Mouse (Mus musculus): ENCODE data around the gene Sumo3. TPM values are rescaled to one million over a fixed set of nuclear protein-coding genes. Genes with fewer than 3 reads are reported as not detected.

The Sumo3 gene
- polyA plus RNA-seq, 1 experiment from 2014 or later: 420 TPM

- no peaks in the 10 kb centered on the region for H3K9me3 ChIP-seq (replicated peaks)
- H3K4me1 ChIP-seq: no peaks in the 10 kb centered on the region
- H3K27ac ChIP-seq: no peak overlapping the region
- no peaks in the 10 kb centered on the region for H3K27me3 ChIP-seq (ENCODE audit: low read depth, poor library complexity, severe bottlenecking)
- 91% methylated on average over 6 of the region's 6 CpGs for WGBS
- no peak for DNase-seq (ENCODE audit: low spot score)
- no peak overlapping the region for H3K4me3 ChIP-seq
- peaks cover 98% of the 10 kb centered on the region for H3K36me3 ChIP-seq
Observed at GRCm38 (mm10) chr10:77638956-77639355, 33.1 kb downstream of the Sumo3 start.

GRCm38 (mm10) chr10:77643160-77643559 is 37.3 kb downstream of the Sumo3 start:
- DNase-seq (ENCODE audit: low spot score): no peak
- H3K27ac ChIP-seq: no peak overlapping the region
- H3K4me1 ChIP-seq: no peaks in the 10 kb centered on the region
- H3K9me3 ChIP-seq (replicated peaks): no peaks in the 10 kb centered on the region
- WGBS: 95% methylated on average over 7 of the region's 7 CpGs
- peaks cover 90% of the 10 kb centered on the region for H3K36me3 ChIP-seq
- no peaks in the 10 kb centered on the region for H3K27me3 ChIP-seq (ENCODE audit: low read depth, poor library complexity, severe bottlenecking)
- H3K4me3 ChIP-seq: no peak overlapping the region

GRCm38 (mm10) chr10:77645571-77645970 is 39.7 kb downstream of the Sumo3 start:
- Histone ChIP-seq H3K4me3 (no peak overlapping the region), H3K27ac (no peak overlapping the region), H3K4me1 (no peaks in the 10 kb centered on the region), H3K36me3 (peaks cover 68% of the 10 kb centered on the region), H3K27me3 (ENCODE audit: low read depth, poor library complexity, severe bottlenecking) (no peaks in the 10 kb centered on the region), H3K9me3 (replicated peaks) (no peaks in the 10 kb centered on the region)
- WGBS: 91% methylated on average over 5 of the region's 5 CpGs
- DNase-seq (ENCODE audit: low spot score): no peak

GRCm38 (mm10) chr10:77647461-77647860 is 41.6 kb downstream of the Sumo3 start:
- H3K4me1 ChIP-seq: no peaks in the 10 kb centered on the region
- no peak for DNase-seq (ENCODE audit: low spot score)
- no peaks in the 10 kb centered on the region for H3K27me3 ChIP-seq (ENCODE audit: low read depth, poor library complexity, severe bottlenecking)
- no peak overlapping the region for H3K4me3 ChIP-seq
- no peak overlapping the region for H3K27ac ChIP-seq
- 73% methylated on average over 1 of the region's 1 CpGs for WGBS
- H3K9me3 ChIP-seq (replicated peaks): no peaks in the 10 kb centered on the region
- peaks cover 49% of the 10 kb centered on the region for H3K36me3 ChIP-seq

GRCm38 (mm10) chr10:77647901-77648300 is 42.0 kb downstream of the Sumo3 start:
- Histone ChIP-seq H3K36me3 (peaks cover 45% of the 10 kb centered on the region), H3K27me3 (ENCODE audit: low read depth, poor library complexity, severe bottlenecking) (no peaks in the 10 kb centered on the region), H3K9me3 (replicated peaks) (no peaks in the 10 kb centered on the region), H3K4me3 (no peak overlapping the region), H3K27ac (no peak overlapping the region), H3K4me1 (no peaks in the 10 kb centered on the region)
- DNase-seq (ENCODE audit: low spot score): no peak
- 85% methylated on average over 8 of the region's 8 CpGs for WGBS

GRCm38 (mm10) chr10:77652046-77652445 is 46.1 kb downstream of the Sumo3 start:
- 90% methylated on average over 9 of the region's 9 CpGs for WGBS
- Histone ChIP-seq H3K4me3 (no peak overlapping the region), H3K36me3 (peaks cover 4% of the 10 kb centered on the region; the same call in 1 of the 2 replicates), H3K9me3 (replicated peaks) (no peaks in the 10 kb centered on the region), H3K4me1 (no peaks in the 10 kb centered on the region), H3K27me3 (ENCODE audit: low read depth, poor library complexity, severe bottlenecking) (no peaks in the 10 kb centered on the region), H3K27ac (no peak overlapping the region)
- no peak for DNase-seq (ENCODE audit: low spot score)

- Histone ChIP-seq H3K36me3 (no peaks in the 10 kb centered on the region), H3K4me1 (0 out of 2 replicates have a peak, but pooled peaks cover 4% of the 10 kb centered on the region)
- 74% methylated on average over 15 of the region's 15 CpGs for WGBS
Observed at GRCm38 (mm10) chr10:77658286-77658994, 52.5 kb downstream of the Sumo3 start.

GRCm38 (mm10) chr10:77663949-77664665 is 58.2 kb downstream of the Sumo3 start:
- 32% methylated on average over 43 of the region's 43 CpGs for WGBS
- peaks cover 24% of the 10 kb centered on the region for H3K27me3 ChIP-seq (ENCODE audit: low read depth, poor library complexity, severe bottlenecking)
- no peaks in the 10 kb centered on the region for H3K36me3 ChIP-seq
- DNase-seq (ENCODE audit: low spot score): peak; percentile 62
- no peaks in the 10 kb centered on the region; the same call in 1 of the 2 replicates for H3K9me3 ChIP-seq (replicated peaks)
- H3K4me1 ChIP-seq: peaks cover 9% of the 10 kb centered on the region
- peak overlapping the region; percentile 30 for H3K4me3 ChIP-seq
- H3K27ac ChIP-seq: peak overlapping the region; percentile 63

More at GRCm38 (mm10) chr10:77658286-77658994, 52.5 kb downstream of the Sumo3 start:
- Histone ChIP-seq H3K9me3 (replicated peaks) (no peaks in the 10 kb centered on the region; the same call in 1 of the 2 replicates), H3K27ac (no peak overlapping the region), H3K27me3 (ENCODE audit: low read depth, poor library complexity, severe bottlenecking) (peaks cover 3% of the 10 kb centered on the region), H3K4me3 (no peak overlapping the region)
- no peak for DNase-seq (ENCODE audit: low spot score)

- Histone ChIP-seq H3K4me1 (peaks cover 9% of the 10 kb centered on the region), H3K27me3 (ENCODE audit: low read depth, poor library complexity, severe bottlenecking) (peaks cover 24% of the 10 kb centered on the region), H3K36me3 (no peaks in the 10 kb centered on the region), H3K9me3 (replicated peaks) (no peaks in the 10 kb centered on the region), H3K27ac (peak overlapping the region; percentile 9; the same call in 1 of the 2 replicates), H3K4me3 (no peak overlapping the region)
- 86% methylated on average over 8 of the region's 8 CpGs for WGBS
- no peak for DNase-seq (ENCODE audit: low spot score)
Observed at GRCm38 (mm10) chr10:77666342-77666741, 60.4 kb downstream of the Sumo3 start.

- no peaks in the 10 kb centered on the region for H3K9me3 ChIP-seq (replicated peaks)
- H3K36me3 ChIP-seq: no peaks in the 10 kb centered on the region
- DNase-seq (ENCODE audit: low spot score): no peak
- WGBS: 90% methylated on average over 4 of the region's 4 CpGs
- peaks cover 24% of the 10 kb centered on the region for H3K27me3 ChIP-seq (ENCODE audit: low read depth, poor library complexity, severe bottlenecking)
- no peak overlapping the region for H3K27ac ChIP-seq
- H3K4me1 ChIP-seq: peaks cover 9% of the 10 kb centered on the region
- H3K4me3 ChIP-seq: no peak overlapping the region
Observed at GRCm38 (mm10) chr10:77667402-77667801, 61.5 kb downstream of the Sumo3 start.

MicroRNAs within 50 kb of the gene (microRNA counts, 519-probe panel; counts per million panel counts)
- 684 counts per million, percentile 72 among the panel's probes with 10 or more counts for microRNA mmu-miR-1930

Small RNA genes lying within 50 kb of the gene (microRNA-seq; reads per million reads assigned to microRNA genes)
- gene Mir1930: 27.0 reads per million, percentile 33 among the genes with 10 or more reads in this experiment

Other genes starting within 250 kb of the Sumo3 start
- 4.9 and 5.0 TPM in 2 replicates for gene Adarb1, start 187.8 kb upstream of the Sumo3 start, polyA plus RNA-seq (2016; fragmentation: Nextera tagmentation; extraction: Ambion mirVana)
- 51.0 and 51.8 TPM in 2 replicates for gene Fam207a, start 90.3 kb upstream of the Sumo3 start, polyA plus RNA-seq (2016; fragmentation: Nextera tagmentation; extraction: Ambion mirVana)
- 0.75 and 0.85 TPM in 2 replicates for gene Itgb2, start 75.8 kb upstream of the Sumo3 start, polyA plus RNA-seq (2016; fragmentation: Nextera tagmentation; extraction: Ambion mirVana)
- gene Pttg1ip, start 24.4 kb upstream of the Sumo3 start, polyA plus RNA-seq (2016; fragmentation: Nextera tagmentation; extraction: Ambion mirVana): 64.0 and 73.7 TPM in 2 replicates
- 1.6 and 1.7 TPM in 2 replicates for gene Gm49325, start 100 bp downstream of the Sumo3 start, polyA plus RNA-seq (2016; fragmentation: Nextera tagmentation; extraction: Ambion mirVana)
- gene Ube2g2, start 16.2 kb downstream of the Sumo3 start, polyA plus RNA-seq (2016; fragmentation: Nextera tagmentation; extraction: Ambion mirVana): 98.4 and 104 TPM in 2 replicates
- 0.59 and 0.74 TPM in 2 replicates for gene Tspear, start 80.5 kb downstream of the Sumo3 start, polyA plus RNA-seq (2016; fragmentation: Nextera tagmentation; extraction: Ambion mirVana)
- not detected in 2 replicates for gene Gm19402, start 84.7 kb downstream of the Sumo3 start, polyA plus RNA-seq (2016; fragmentation: Nextera tagmentation; extraction: Ambion mirVana)
- not detected in 2 replicates for gene Gm9508, start 91.1 kb downstream of the Sumo3 start, polyA plus RNA-seq (2016; fragmentation: Nextera tagmentation; extraction: Ambion mirVana)
- gene Gm10272, start 100.5 kb downstream of the Sumo3 start, polyA plus RNA-seq (2016; fragmentation: Nextera tagmentation; extraction: Ambion mirVana): not detected in 2 replicates
- not detected in 2 replicates for gene Gm10024, start 105.4 kb downstream of the Sumo3 start, polyA plus RNA-seq (2016; fragmentation: Nextera tagmentation; extraction: Ambion mirVana)
- not detected in 2 replicates for gene Gm10142, start 109.7 kb downstream of the Sumo3 start, polyA plus RNA-seq (2016; fragmentation: Nextera tagmentation; extraction: Ambion mirVana)
- gene Krtap12-1, start 114.5 kb downstream of the Sumo3 start, polyA plus RNA-seq (2016; fragmentation: Nextera tagmentation; extraction: Ambion mirVana): not detected in 2 replicates
- not detected in 2 replicates for gene Gm10100, start 120.4 kb downstream of the Sumo3 start, polyA plus RNA-seq (2016; fragmentation: Nextera tagmentation; extraction: Ambion mirVana)
- not detected in 2 replicates for gene Gm18596, start 136.5 kb downstream of the Sumo3 start, polyA plus RNA-seq (2016; fragmentation: Nextera tagmentation; extraction: Ambion mirVana)
- not detected in 2 replicates for gene Gm9736, start 145.3 kb downstream of the Sumo3 start, polyA plus RNA-seq (2016; fragmentation: Nextera tagmentation; extraction: Ambion mirVana)
- gene Gm3233, start 153.6 kb downstream of the Sumo3 start, polyA plus RNA-seq (2016; fragmentation: Nextera tagmentation; extraction: Ambion mirVana): not detected in 2 replicates
- not detected in 2 replicates for gene Gm3238, start 165.2 kb downstream of the Sumo3 start, polyA plus RNA-seq (2016; fragmentation: Nextera tagmentation; extraction: Ambion mirVana)
- gene Gm7138, start 170.8 kb downstream of the Sumo3 start, polyA plus RNA-seq (2016; fragmentation: Nextera tagmentation; extraction: Ambion mirVana): not detected in 2 replicates
- gene Gm3250, start 176.4 kb downstream of the Sumo3 start, polyA plus RNA-seq (2016; fragmentation: Nextera tagmentation; extraction: Ambion mirVana): not detected in 2 replicates
- gene Gm7137, start 182.1 kb downstream of the Sumo3 start, polyA plus RNA-seq (2016; fragmentation: Nextera tagmentation; extraction: Ambion mirVana): not detected in 2 replicates
- not detected in 2 replicates for gene Gm9639, start 189.0 kb downstream of the Sumo3 start, polyA plus RNA-seq (2016; fragmentation: Nextera tagmentation; extraction: Ambion mirVana)
- not detected in 2 replicates for gene Gm19668, start 193.0 kb downstream of the Sumo3 start, polyA plus RNA-seq (2016; fragmentation: Nextera tagmentation; extraction: Ambion mirVana)
- not detected in 2 replicates for gene Gm9507, start 205.7 kb downstream of the Sumo3 start, polyA plus RNA-seq (2016; fragmentation: Nextera tagmentation; extraction: Ambion mirVana)
- not detected in 2 replicates for gene Gm2696, start 208.6 kb downstream of the Sumo3 start, polyA plus RNA-seq (2016; fragmentation: Nextera tagmentation; extraction: Ambion mirVana)
- gene Krtap10-4, start 221.0 kb downstream of the Sumo3 start, polyA plus RNA-seq (2016; fragmentation: Nextera tagmentation; extraction: Ambion mirVana): not detected in 2 replicates
- not detected in 2 replicates for gene Krtap10-10, start 229.8 kb downstream of the Sumo3 start, polyA plus RNA-seq (2016; fragmentation: Nextera tagmentation; extraction: Ambion mirVana)
- not detected in 2 replicates for gene Gm36176, start 240.7 kb downstream of the Sumo3 start, polyA plus RNA-seq (2016; fragmentation: Nextera tagmentation; extraction: Ambion mirVana)
- gene Gm10318, start 246.8 kb downstream of the Sumo3 start, polyA plus RNA-seq (2016; fragmentation: Nextera tagmentation; extraction: Ambion mirVana): not detected in 2 replicates